Mouse (Mus musculus) 416B (cell line): ENCODE data around the gene Tgm5.
A peak's percentile ranks its signal among the peaks of the same experiment; 100 is the strongest.
"Not testable (repeated sequence)": the region's sequence is repeated elsewhere in the genome, so short reads cannot be mapped to it uniquely, and the experiment has no call there.

ENCODE experiments used
- DNase-seq: peaks from one replicate; pipeline ENCODE4 v3.0.0; 2011; ENCODE audit warnings: low read depth

Gene Tgm5

GRCm38 (mm10) chr2:121041098-121041497 lies 44.5 kb downstream of the Tgm5 start:
- DNase-seq: peak; percentile 65

GRCm38 (mm10) chr2:121039382-121039781 lies 46.3 kb downstream of the Tgm5 start:
- peak; percentile 12 for DNase-seq

- not testable (repeated sequence) for DNase-seq
Observed at GRCm38 (mm10) chr2:121038851-121039250, 46.8 kb downstream of the Tgm5 start.

- DNase-seq: peak; percentile 82
Observed at GRCm38 (mm10) chr2:121036733-121037341, 48.8 kb downstream of the Tgm5 start, which contains the start of gene Epb42. Gene Epb42, minus strand, starts transcription at chr2:121037072.

- no peak for DNase-seq
Observed at GRCm38 (mm10) chr2:121022918-121023317, 62.7 kb downstream of the Tgm5 start.

- DNase-seq: no peak
Observed at GRCm38 (mm10) chr2:121017151-121017550, 68.5 kb downstream of the Tgm5 start.

GRCm38 (mm10) chr2:121016226-121016625 lies 69.4 kb downstream of the Tgm5 start:
- no peak for DNase-seq

- no peak for DNase-seq
Observed at GRCm38 (mm10) chr2:121015507-121015906, 70.1 kb downstream of the Tgm5 start.

- DNase-seq: no peak
Observed at GRCm38 (mm10) chr2:121012676-121013075, 73.0 kb downstream of the Tgm5 start.

GRCm38 (mm10) chr2:121009071-121009677 lies 76.5 kb downstream of the Tgm5 start:
- DNase-seq: no peak

GRCm38 (mm10) chr2:121008664-121009007 lies 77.0 kb downstream of the Tgm5 start:
- DNase-seq: no peak

- DNase-seq: peak; percentile 95
Observed at GRCm38 (mm10) chr2:121007925-121008663, 77.5 kb downstream of the Tgm5 start, which contains the start of gene Ccndbp1. Gene Ccndbp1, plus strand, starts transcription at chr2:121008403.

GRCm38 (mm10) chr2:121006986-121007385 lies 78.7 kb downstream of the Tgm5 start:
- no peak for DNase-seq

- no peak for DNase-seq
Observed at GRCm38 (mm10) chr2:121004018-121004811, 81.4 kb downstream of the Tgm5 start.

- DNase-seq: peak; percentile 74
Observed at GRCm38 (mm10) chr2:121003586-121003985, 82.1 kb downstream of the Tgm5 start.

- no peak for DNase-seq
Observed at GRCm38 (mm10) chr2:120998863-120999262, 86.8 kb downstream of the Tgm5 start.

GRCm38 (mm10) chr2:120996607-120997006 lies 89.0 kb downstream of the Tgm5 start:
- not testable (repeated sequence) for DNase-seq
